Mouse (Mus musculus) forebrain, embryonic 15.5 days (tissue): ENCODE results near the gene Cenpe. TPM values are rescaled to one million over a fixed set of nuclear protein-coding genes. Genes with fewer than 3 reads are reported as not detected.
"Not testable (repeated sequence)": the region's sequence is repeated elsewhere in the genome, so short reads cannot be mapped to it uniquely, and the experiment has no call there.

Experiments used
- ATAC-seq: fragments of 200-750 bp; cut with Nextera tagmentation; replicated peaks from 2 replicates; pipeline ENCODE4 v1.8.0; 2017; ENCODE audit warnings: mild to moderate bottlenecking, moderate TSS enrichment, moderate library complexity
- H3K27ac ChIP-seq: fragments of 300-500 bp; sonication (generic); replicated peaks from 2 replicates; pipeline ENCODE4 v1.5.1; 2015; ENCODE audit warnings: mild to moderate bottlenecking, inconsistent platforms
- H3K27me3 ChIP-seq: fragments of 300-500 bp; sonication (generic); 2 replicates; pipeline ENCODE4 v1.6.1; 2015; ENCODE audit warnings: inconsistent platforms
- H3K36me3 ChIP-seq: fragments of 300-500 bp; sonication (generic); 2 replicates; pipeline ENCODE4 v1.6.1; 2015; ENCODE audit warnings: mild to moderate bottlenecking, inconsistent platforms
- H3K4me1 ChIP-seq: fragments of 300-500 bp; sonication (generic); 2 replicates; pipeline ENCODE4 v1.6.1; 2015; ENCODE audit warnings: inconsistent platforms
- H3K4me2 ChIP-seq: fragments of 300-500 bp; sonication (generic); replicated peaks from 2 replicates; pipeline ENCODE4 v1.6.1; 2015; ENCODE audit warnings: mild to moderate bottlenecking, inconsistent platforms
- H3K4me3 ChIP-seq: fragments of 300-500 bp; sonication (generic); 2 replicates; pipeline ENCODE4 v1.5.1; 2015; ENCODE audit warnings: mild to moderate bottlenecking, inconsistent platforms
- H3K9ac ChIP-seq: fragments of 300-500 bp; sonication (generic); replicated peaks from 2 replicates; pipeline ENCODE4 v1.6.1; 2015; ENCODE audit warnings: mild to moderate bottlenecking, inconsistent platforms
- H3K9me3 ChIP-seq: fragments of 300-500 bp; sonication (generic); 2 replicates; pipeline ENCODE4 v1.6.1; 2016; ENCODE audit warnings: inconsistent platforms
- WGBS: fragments of 180-500 bp; shearing (Covaris S2); methylation state at CpG from one replicate; pipeline ENCODE4 v1.1.7; 2015; ENCODE audit warnings: mixed read lengths; 5-methylcytosine and 5-hydroxymethylcytosine counted together
- polyA plus RNA-seq: library from polyadenylated mRNA; unstranded; fragments of >200 nt; fragmentation: Nextera tagmentation; extraction: Ambion mirVana; gene quantifications from 2 replicates; pipeline ENCODE4 v1.2.1, GENCODE M21; 2015

Gene Cenpe
- 12.6 and 14.6 TPM in 2 replicates for polyA plus RNA-seq

- peak; percentile 97 for ATAC-seq
- peak within 1 kb of the TSS; percentile 52 for H3K9ac ChIP-seq
- H3K27me3 ChIP-seq: no peaks in the 10 kb centered on the region
- peaks cover 14% of the 10 kb centered on the region for H3K4me1 ChIP-seq
- no peaks in the 10 kb centered on the region for H3K9me3 ChIP-seq
- H3K4me2 ChIP-seq: peak within 1 kb of the TSS; percentile 67
- 0 out of 2 replicates have a peak within 1 kb of the TSS, but pooled peaks have one; percentile 12 for H3K27ac ChIP-seq
- 2% methylated on average over 29 of the region's 29 CpGs for whole genome bisulfite sequencing
- H3K4me3 ChIP-seq: peak within 1 kb of the TSS; percentile 85
- peaks cover 8% of the 10 kb centered on the region; the same call in 1 of the 2 replicates for H3K36me3 ChIP-seq
Observed at GRCm38 (mm10) chr3:135211805-135212657, at the start of gene Cenpe. TSS of gene Cenpe (plus strand) at chr3:135212537.

DNA sequence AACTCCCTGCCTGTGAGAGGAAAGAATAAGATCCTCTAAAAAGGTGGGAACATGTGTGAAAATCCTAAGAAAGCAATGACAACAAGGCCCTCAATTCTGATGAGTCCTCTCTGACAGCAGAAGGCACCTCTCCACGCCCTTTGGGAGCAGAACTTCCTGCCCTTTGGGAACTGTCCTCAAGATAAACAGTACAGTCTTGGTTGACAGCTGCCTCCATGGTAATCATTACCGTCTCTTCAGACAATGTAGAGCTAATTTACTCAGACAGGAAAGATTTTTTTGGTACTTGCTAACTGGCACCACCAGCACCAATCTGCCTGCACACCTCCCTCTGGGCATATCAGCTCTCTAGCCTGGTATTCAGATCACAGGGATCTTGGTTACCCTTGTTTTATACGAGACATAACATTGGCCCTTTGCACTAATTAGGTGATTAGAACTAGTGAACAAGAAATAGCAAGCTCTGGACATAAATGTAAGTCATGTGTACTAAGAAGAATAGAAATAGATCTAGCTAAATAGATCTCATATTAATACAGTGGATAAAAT is 40.4 kb upstream of the Cenpe start:
- no peak overlapping the region for H3K9ac ChIP-seq
- no peaks in the 10 kb centered on the region for H3K36me3 ChIP-seq
- H3K27me3 ChIP-seq: no peaks in the 10 kb centered on the region
- no peaks in the 10 kb centered on the region for H3K4me1 ChIP-seq
- H3K9me3 ChIP-seq: no peaks in the 10 kb centered on the region
- WGBS: 41% methylated on average over 3 of the region's 3 CpGs
- H3K27ac ChIP-seq: no peak overlapping the region
- ATAC-seq: no peak
- no peak overlapping the region for H3K4me3 ChIP-seq
- H3K4me2 ChIP-seq: no peak overlapping the region

- no peaks in the 10 kb centered on the region for H3K36me3 ChIP-seq
- H3K9ac ChIP-seq: no peak overlapping the region
- H3K4me1 ChIP-seq: no peaks in the 10 kb centered on the region
- H3K9me3 ChIP-seq: no peaks in the 10 kb centered on the region
- H3K4me2 ChIP-seq: no peak overlapping the region
- H3K27ac ChIP-seq: no peak overlapping the region
- H3K4me3 ChIP-seq: no peak overlapping the region
- 76% methylated on average over 6 of the region's 6 CpGs for WGBS
- no peak for ATAC-seq
- no peaks in the 10 kb centered on the region for H3K27me3 ChIP-seq
Observed at GRCm38 (mm10) chr3:135191861-135192260, 20.5 kb upstream of the Cenpe start.

- H3K9ac ChIP-seq, H3K27ac ChIP-seq, H3K27me3 ChIP-seq, H3K9me3 ChIP-seq, H3K4me1 ChIP-seq, H3K36me3 ChIP-seq, H3K4me3 ChIP-seq, ATAC-seq, H3K4me2 ChIP-seq: not testable (repeated sequence)
- WGBS: 62% methylated on average over 2 of the region's 2 CpGs
Observed at GRCm38 (mm10) chr3:135198051-135198450, 14.3 kb upstream of the Cenpe start.

GRCm38 (mm10) chr3:135200409-135201303 is 11.7 kb upstream of the Cenpe start:
- Histone ChIP-seq H3K27ac (no peak overlapping the region), H3K4me1 (no peaks in the 10 kb centered on the region), H3K4me2 (no peak overlapping the region), H3K4me3 (no peak overlapping the region), H3K27me3 (no peaks in the 10 kb centered on the region), H3K9ac (no peak overlapping the region), H3K36me3 (no peaks in the 10 kb centered on the region), H3K9me3 (no peaks in the 10 kb centered on the region)
- no peak for ATAC-seq
- WGBS: 88% methylated on average over 17 of the region's 17 CpGs

GRCm38 (mm10) chr3:135206621-135207020 is 5.7 kb upstream of the Cenpe start:
- 46% methylated on average over 4 of the region's 4 CpGs for WGBS
- H3K27ac ChIP-seq: no peak overlapping the region
- H3K9ac ChIP-seq: no peak overlapping the region
- no peaks in the 10 kb centered on the region for H3K9me3 ChIP-seq
- peak; percentile 76 for ATAC-seq
- no peak overlapping the region for H3K4me3 ChIP-seq
- H3K27me3 ChIP-seq: no peaks in the 10 kb centered on the region
- peaks cover under 1% of the 10 kb centered on the region; the same call in 1 of the 2 replicates for H3K4me1 ChIP-seq
- no peaks in the 10 kb centered on the region for H3K36me3 ChIP-seq
- no peak overlapping the region for H3K4me2 ChIP-seq

DNA sequence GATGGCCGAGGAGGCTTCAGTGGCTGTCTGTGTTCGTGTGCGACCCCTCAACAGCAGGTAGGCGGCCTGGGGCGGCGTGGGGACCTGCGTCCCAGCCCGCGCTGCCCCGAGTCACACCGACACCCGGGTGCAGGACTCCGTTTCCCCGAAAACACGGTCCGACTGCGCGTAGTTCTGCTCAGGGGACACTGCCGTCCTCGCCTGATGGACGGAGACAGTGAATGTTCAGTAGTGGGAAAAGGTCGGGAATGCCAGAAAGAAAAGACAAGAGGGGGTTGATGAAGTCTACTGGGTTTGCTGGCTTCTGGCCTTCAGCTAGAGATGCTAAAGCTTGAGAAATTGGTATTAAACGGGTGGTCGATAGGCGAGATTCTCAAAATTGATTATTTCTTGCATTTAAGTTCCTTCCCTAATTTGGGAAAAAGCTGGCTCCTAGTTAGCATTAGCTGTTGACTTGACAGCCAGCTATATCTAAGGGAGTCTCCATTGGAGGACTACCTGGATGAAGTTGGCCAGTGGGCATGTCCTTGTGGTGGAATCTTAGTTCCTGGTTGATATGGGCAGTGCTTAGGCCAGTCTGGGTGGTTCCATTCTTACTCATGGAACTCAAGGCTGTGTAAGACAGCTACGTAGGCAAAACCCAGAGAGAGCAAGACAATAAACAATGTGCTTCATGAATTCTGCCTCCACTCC is 467 bp downstream of the Cenpe start:
- Histone ChIP-seq H3K4me3 (peak overlapping the region; percentile 85), H3K9ac (peak overlapping the region; percentile 52), H3K9me3 (no peaks in the 10 kb centered on the region), H3K4me2 (peak overlapping the region; percentile 67), H3K4me1 (peaks cover 14% of the 10 kb centered on the region), H3K27ac (no peak overlapping the region), H3K36me3 (peaks cover 13% of the 10 kb centered on the region; the same call in 1 of the 2 replicates), H3K27me3 (no peaks in the 10 kb centered on the region)
- ATAC-seq: peak; percentile 4; the same call in 1 of the 2 replicates
- under 1% methylated on average over 26 of the region's 26 CpGs for WGBS

GRCm38 (mm10) chr3:135232058-135232457 is 19.7 kb downstream of the Cenpe start:
- H3K9me3 ChIP-seq: no peaks in the 10 kb centered on the region
- ATAC-seq: no peak
- no peaks in the 10 kb centered on the region for H3K27me3 ChIP-seq
- peaks cover 17% of the 10 kb centered on the region for H3K36me3 ChIP-seq
- no peak overlapping the region for H3K4me2 ChIP-seq
- H3K4me1 ChIP-seq: no peaks in the 10 kb centered on the region
- WGBS: 83% methylated on average over 3 of the region's 3 CpGs
- no peak overlapping the region for H3K4me3 ChIP-seq
- H3K9ac ChIP-seq: no peak overlapping the region
- H3K27ac ChIP-seq: no peak overlapping the region

DNA sequence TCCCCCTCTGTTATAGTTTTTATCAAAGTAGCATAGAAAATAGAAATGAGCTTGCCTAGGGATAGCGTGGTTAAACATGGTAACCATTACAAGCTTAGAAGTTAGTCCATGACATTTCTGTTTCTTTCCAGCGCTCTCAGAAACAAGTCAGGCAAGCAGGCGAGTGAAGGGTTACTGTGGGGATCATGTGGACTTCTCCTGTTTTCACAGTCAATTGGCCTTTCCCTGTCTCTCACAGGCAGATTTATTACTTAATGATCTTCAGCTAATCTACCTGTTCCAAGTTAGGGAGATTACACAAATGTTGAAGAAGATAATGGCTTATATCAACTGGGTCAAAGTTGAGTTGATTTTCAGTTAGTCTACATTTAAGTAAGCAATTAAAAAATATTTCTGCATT is 20.1 kb downstream of the Cenpe start:
- Histone ChIP-seq H3K27me3 (no peaks in the 10 kb centered on the region), H3K4me1 (no peaks in the 10 kb centered on the region), H3K36me3 (peaks cover 17% of the 10 kb centered on the region), H3K9me3 (no peaks in the 10 kb centered on the region), H3K4me3 (no peak overlapping the region), H3K27ac (no peak overlapping the region), H3K4me2 (no peak overlapping the region), H3K9ac (no peak overlapping the region)
- no peak for ATAC-seq
- 95% methylated on average over 3 of the region's 3 CpGs for WGBS

- H3K36me3 ChIP-seq: peaks cover 29% of the 10 kb centered on the region
- no peak overlapping the region for H3K9ac ChIP-seq
- no peak for ATAC-seq
- H3K4me2 ChIP-seq: no peak overlapping the region
- no peak overlapping the region for H3K27ac ChIP-seq
- no peaks in the 10 kb centered on the region for H3K9me3 ChIP-seq
- no peaks in the 10 kb centered on the region for H3K4me1 ChIP-seq
- no peaks in the 10 kb centered on the region for H3K27me3 ChIP-seq
- no peak overlapping the region for H3K4me3 ChIP-seq
Observed at GRCm38 (mm10) chr3:135245733-135246132, 33.4 kb downstream of the Cenpe start.

- Histone ChIP-seq H3K4me2 (no peak overlapping the region), H3K27ac (no peak overlapping the region), H3K4me3 (no peak overlapping the region), H3K36me3 (peaks cover 33% of the 10 kb centered on the region), H3K9me3 (no peaks in the 10 kb centered on the region), H3K4me1 (no peaks in the 10 kb centered on the region), H3K27me3 (no peaks in the 10 kb centered on the region), H3K9ac (no peak overlapping the region)
- 93% methylated on average over 6 of the region's 6 CpGs for WGBS
- no peak for ATAC-seq
Observed at GRCm38 (mm10) chr3:135246828-135247227, 34.5 kb downstream of the Cenpe start.
